28 mouse cellular contexts compared by ENCODE assay signal in genomic region chr3:84396240-84396639, GRCm38 (mm10).
"Had no signal": no experiment of that assay in that cellular context is flagged by ENCODE, and none has a peak within 500 bp of the region (broad histone marks: within the 10 kb centered on the region; RNA-seq: fewer than 3 reads in every experiment).

No protein-coding gene starts in this region.

- H3K4me3 ChIP-seq: embryonic facial prominence, embryonic 10.5 days; embryonic facial prominence, embryonic 12.5 days; embryonic facial prominence, embryonic 13.5 days; embryonic facial prominence, embryonic 15.5 days; erythroblast, embryonic 14.5 days; forebrain, embryonic 10.5 days; forebrain, embryonic 12.5 days; forebrain, embryonic 13.5 days; forebrain, embryonic 15.5 days; gastrocnemius, adult 2 months had no signal

- H3K9me3 ChIP-seq: embryonic facial prominence, embryonic 10.5 days; embryonic facial prominence, embryonic 12.5 days; embryonic facial prominence, embryonic 15.5 days; forebrain, embryonic 10.5 days; forebrain, embryonic 12.5 days; forebrain, embryonic 13.5 days; forebrain, embryonic 15.5 days had no signal

- DNase-seq: cerebellum, adult 18-20 months; cerebellum, adult 2 months; cerebellum, adult 8-10 months; cerebellum, adult 9-10 months; cerebellum, adult 9-11 months; cerebellum, postnatal 10 days; cerebellum, postnatal 14 days; cerebellum, postnatal 25 days; cerebellum, postnatal 36 days; embryo, embryonic 11 days; forebrain, postnatal 0 days; gastrocnemius, adult 2 months; gastrocnemius, postnatal 10 days; gastrocnemius, postnatal 14 days; gastrocnemius, postnatal 25 days; gastrocnemius, postnatal 36 days; heart, adult 11 months had no signal

- ATAC-seq: forebrain, embryonic 13.5 days; forebrain, embryonic 14.5 days; forebrain, embryonic 15.5 days; forebrain, embryonic 16.5 days; forebrain, postnatal 0 days had no signal

- H3K4me1 ChIP-seq: embryonic facial prominence, embryonic 10.5 days; embryonic facial prominence, embryonic 12.5 days; embryonic facial prominence, embryonic 13.5 days; embryonic facial prominence, embryonic 15.5 days; forebrain, embryonic 10.5 days; forebrain, embryonic 12.5 days; forebrain, embryonic 13.5 days; forebrain, embryonic 15.5 days had no signal

- H3K27me3 ChIP-seq: embryonic facial prominence, embryonic 12.5 days; embryonic facial prominence, embryonic 13.5 days; embryonic facial prominence, embryonic 15.5 days; forebrain, embryonic 12.5 days; forebrain, embryonic 13.5 days; forebrain, embryonic 15.5 days had no signal

- H3K27ac ChIP-seq: embryonic facial prominence, embryonic 10.5 days; embryonic facial prominence, embryonic 12.5 days; embryonic facial prominence, embryonic 13.5 days; embryonic facial prominence, embryonic 15.5 days; forebrain, embryonic 10.5 days; forebrain, embryonic 12.5 days; forebrain, embryonic 13.5 days; forebrain, embryonic 15.5 days; gastrocnemius, adult 2 months had no signal

- H3K9ac ChIP-seq: embryonic facial prominence, embryonic 12.5 days; embryonic facial prominence, embryonic 13.5 days; embryonic facial prominence, embryonic 15.5 days; forebrain, embryonic 12.5 days; forebrain, embryonic 13.5 days; forebrain, embryonic 15.5 days; forebrain, postnatal 0 days had no signal

- H3K36me3 ChIP-seq: embryonic facial prominence, embryonic 10.5 days; embryonic facial prominence, embryonic 12.5 days; embryonic facial prominence, embryonic 13.5 days; embryonic facial prominence, embryonic 15.5 days; forebrain, embryonic 10.5 days; forebrain, embryonic 12.5 days; forebrain, embryonic 15.5 days had no signal

- H3K4me2 ChIP-seq: embryonic facial prominence, embryonic 12.5 days; embryonic facial prominence, embryonic 13.5 days; embryonic facial prominence, embryonic 15.5 days; forebrain, embryonic 12.5 days; forebrain, embryonic 13.5 days; forebrain, embryonic 15.5 days had no signal
